Mouse (Mus musculus) C2C12 (cell line): ENCODE results near the gene Adam12.

Experiments
- CTCF ChIP-seq: IDR thresholded peaks from one replicate; pipeline ENCODE4 v1.5.1; 2011; ENCODE audit not compliant: control insufficient read depth, insufficient read depth, insufficient read length
- MAX ChIP-seq: IDR thresholded peaks from one replicate; pipeline ENCODE4 v1.6.1; 2011; ENCODE audit warnings: mild to moderate bottlenecking, control low read depth
- MYOD1 ChIP-seq: IDR thresholded peaks from one replicate; pipeline ENCODE4 v1.6.1; 2011; ENCODE audit warnings: low read depth; ENCODE audit not compliant: control insufficient read depth, insufficient read length

GRCm38 (mm10) chr7:134042614-134043013, 189.3 kb downstream of the Adam12 start:
- TF ChIP-seq MAX (no peak), CTCF (no peak), MYOD1 (no peak)
